Mouse (Mus musculus) hindbrain, embryonic 10.5 days (tissue): ENCODE data around the gene Agtrap. TPM values are rescaled to one million over a fixed set of nuclear protein-coding genes. Genes with fewer than 3 reads are reported as not detected.

Experiments used
- DNase-seq: peaks from one replicate; pipeline ENCODE4 v3.0.0-alpha.2; 2017; ENCODE audit warnings: low spot score
- H3K27ac ChIP-seq: fragments of 300-500 bp; sonication (generic); 2 replicates; pipeline ENCODE4 v1.5.1; 2016; ENCODE audit warnings: mild to moderate bottlenecking, moderate library complexity
- H3K27me3 ChIP-seq: fragments of 300-500 bp; sonication (generic); 2 replicates; pipeline ENCODE4 v1.6.1; 2016; ENCODE audit warnings: mild to moderate bottlenecking; ENCODE audit not compliant: poor library complexity, insufficient read depth, severe bottlenecking
- H3K36me3 ChIP-seq: fragments of 300-500 bp; sonication (generic); 2 replicates; pipeline ENCODE4 v1.6.1; 2016; ENCODE audit warnings: mild to moderate bottlenecking, moderate library complexity
- H3K4me1 ChIP-seq: fragments of 300-500 bp; sonication (generic); replicated peaks from 2 replicates; pipeline ENCODE4 v1.6.1; 2016; ENCODE audit warnings: mild to moderate bottlenecking
- H3K4me3 ChIP-seq: fragments of 300-500 bp; sonication (generic); 2 replicates; pipeline ENCODE4 v1.5.1; 2016; ENCODE audit warnings: mild to moderate bottlenecking, moderate library complexity
- H3K9me3 ChIP-seq: fragments of 300-500 bp; sonication (generic); 2 replicates; pipeline ENCODE4 v1.6.1; 2016; ENCODE audit warnings: mild to moderate bottlenecking, moderate library complexity
- WGBS: fragments of 180-500 bp; shearing (Covaris S2); methylation state at CpG from one replicate; pipeline ENCODE4 v1.1.7; 2016; 5-methylcytosine and 5-hydroxymethylcytosine counted together
- polyA plus RNA-seq: library from polyadenylated mRNA; unstranded; fragments of >200 nt; fragmentation: Nextera tagmentation; extraction: Ambion mirVana; gene quantifications from 2 replicates; pipeline ENCODE4 v1.2.1, GENCODE M21; 2016

Agtrap gene
- polyA plus RNA-seq, 1 experiment from 2014 or later: 15.7 TPM

- H3K4me1 ChIP-seq: peaks cover 18% of the 10 kb centered on the region
- H3K4me3 ChIP-seq: no peak overlapping the region
- H3K27ac ChIP-seq: no peak overlapping the region; the same call in 1 of the 2 replicates
- H3K36me3 ChIP-seq: peaks cover 9% of the 10 kb centered on the region
- DNase-seq: no peak
- H3K9me3 ChIP-seq: no peaks in the 10 kb centered on the region
- H3K27me3 ChIP-seq: peaks cover 22% of the 10 kb centered on the region
- WGBS: 94% methylated on average over 2 of the region's 2 CpGs
Observed at GRCm38 (mm10) chr4:148097936-148098335, 10.1 kb upstream of the Agtrap start.

DNA sequence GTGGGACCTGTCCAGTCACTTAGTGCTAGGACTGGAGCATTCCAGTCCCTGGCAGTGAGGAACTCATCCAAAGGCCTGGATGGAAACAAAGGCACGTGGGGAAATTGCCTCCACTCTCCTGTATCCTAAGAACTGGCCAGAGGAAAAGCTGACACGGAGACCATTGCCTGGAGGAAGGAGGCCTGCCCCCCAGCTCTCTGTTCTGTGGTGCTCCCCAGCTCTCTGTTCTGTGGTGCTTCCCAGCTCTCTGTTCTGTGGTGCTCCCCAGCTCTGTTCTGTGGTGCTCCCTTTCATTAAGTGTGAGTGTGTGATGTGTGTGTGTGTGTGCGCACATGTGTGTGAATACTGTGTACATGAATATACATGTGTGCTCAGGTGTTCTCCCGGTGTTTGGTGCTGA is 7.2 kb upstream of the Agtrap start:
- DNase-seq: no peak
- H3K27me3 ChIP-seq: peaks cover 4% of the 10 kb centered on the region; the same call in 1 of the 2 replicates
- H3K9me3 ChIP-seq: no peaks in the 10 kb centered on the region
- 86% methylated on average over 4 of the region's 4 CpGs for WGBS
- no peak overlapping the region for H3K27ac ChIP-seq
- H3K36me3 ChIP-seq: no peaks in the 10 kb centered on the region
- H3K4me1 ChIP-seq: no peaks in the 10 kb centered on the region
- H3K4me3 ChIP-seq: no peak overlapping the region

- 84% methylated on average over 5 of the region's 5 CpGs for WGBS
- peaks cover 4% of the 10 kb centered on the region for H3K4me1 ChIP-seq
- H3K27me3 ChIP-seq: no peaks in the 10 kb centered on the region
- no peaks in the 10 kb centered on the region for H3K36me3 ChIP-seq
- DNase-seq: no peak
- no peak overlapping the region for H3K4me3 ChIP-seq
- no peak overlapping the region for H3K27ac ChIP-seq
- no peaks in the 10 kb centered on the region for H3K9me3 ChIP-seq
Observed at GRCm38 (mm10) chr4:148094161-148094560, 6.3 kb upstream of the Agtrap start.

DNA sequence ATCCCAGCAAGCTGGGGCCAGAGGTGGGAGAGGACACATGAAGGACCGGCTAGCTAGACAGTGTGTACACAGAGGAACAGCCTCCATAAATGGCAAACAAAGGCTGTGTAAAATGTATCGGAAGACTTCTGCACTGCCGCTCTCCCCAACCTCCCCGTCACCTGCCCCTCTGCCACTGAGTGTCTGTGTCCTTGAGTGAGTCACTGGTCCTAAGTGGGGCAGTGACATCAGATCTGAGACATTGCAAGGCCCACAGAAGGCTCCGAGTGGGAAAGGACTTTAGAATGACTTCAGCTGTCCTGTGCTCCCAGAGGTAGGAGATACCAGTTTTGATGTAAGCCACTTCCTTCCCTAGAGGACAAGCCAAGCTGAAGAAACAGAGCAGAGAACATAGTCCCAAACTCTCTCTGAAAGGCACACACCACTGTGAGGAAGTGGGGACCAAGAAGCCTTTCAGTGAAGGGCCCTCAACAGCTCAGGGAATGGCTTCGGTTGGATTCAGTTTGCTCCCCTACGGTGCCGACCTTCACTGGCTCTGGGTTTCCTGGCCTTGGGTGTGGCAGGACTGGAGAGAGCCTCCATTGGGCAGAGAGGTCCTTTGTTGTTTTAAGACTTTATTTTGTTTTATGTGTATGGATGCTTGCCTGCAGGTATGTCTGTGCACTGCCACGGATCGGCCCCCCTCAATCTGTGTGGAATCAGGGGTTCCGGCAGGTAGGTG is 4.9 kb upstream of the Agtrap start:
- no peak for DNase-seq
- Histone ChIP-seq H3K9me3 (no peaks in the 10 kb centered on the region), H3K36me3 (no peaks in the 10 kb centered on the region), H3K27ac (no peak overlapping the region), H3K4me1 (peaks cover 18% of the 10 kb centered on the region), H3K4me3 (no peak overlapping the region), H3K27me3 (no peaks in the 10 kb centered on the region)
- WGBS: 89% methylated on average over 11 of the region's 11 CpGs

- Histone ChIP-seq H3K27me3 (peaks cover 4% of the 10 kb centered on the region; the same call in 1 of the 2 replicates), H3K36me3 (no peaks in the 10 kb centered on the region), H3K4me1 (peaks cover 33% of the 10 kb centered on the region), H3K27ac (no peak overlapping the region), H3K9me3 (no peaks in the 10 kb centered on the region), H3K4me3 (no peak overlapping the region)
- 93% methylated on average over 1 of the region's 1 CpGs for WGBS
- DNase-seq: no peak
Observed at GRCm38 (mm10) chr4:148091181-148091580, 3.4 kb upstream of the Agtrap start.

DNA sequence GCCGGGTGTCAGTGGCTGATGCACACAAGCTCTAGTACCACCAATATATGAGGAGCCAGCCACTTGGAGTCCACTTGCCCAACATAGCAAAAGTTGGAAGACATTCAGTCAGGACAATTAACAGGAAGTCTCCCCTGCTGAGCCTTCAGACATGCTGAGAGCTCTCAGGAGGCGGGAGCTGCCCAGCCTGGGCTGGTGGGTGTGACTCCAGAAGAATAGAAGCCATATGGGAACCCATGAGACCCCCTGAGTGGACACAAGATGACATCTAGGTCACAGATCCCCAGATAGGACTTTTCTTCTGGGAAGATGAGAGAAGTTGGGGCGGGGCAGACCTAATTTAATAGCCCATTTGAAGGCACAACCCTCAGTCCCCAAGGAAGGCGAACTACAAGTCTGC is 1.3 kb upstream of the Agtrap start:
- Histone ChIP-seq H3K27me3 (peaks cover 9% of the 10 kb centered on the region; the same call in 1 of the 2 replicates), H3K36me3 (no peaks in the 10 kb centered on the region), H3K27ac (peak overlapping the region; percentile 91; the same call in 1 of the 2 replicates), H3K9me3 (no peaks in the 10 kb centered on the region), H3K4me3 (no peak overlapping the region), H3K4me1 (peaks cover 51% of the 10 kb centered on the region)
- WGBS: 50% methylated on average over 4 of the region's 4 CpGs
- no peak for DNase-seq

- peaks cover 9% of the 10 kb centered on the region; the same call in 1 of the 2 replicates for H3K27me3 ChIP-seq
- H3K9me3 ChIP-seq: no peaks in the 10 kb centered on the region
- peaks cover 69% of the 10 kb centered on the region for H3K4me1 ChIP-seq
- peak overlapping the region; percentile 71 for H3K4me3 ChIP-seq
- peak overlapping the region; percentile 91 for H3K27ac ChIP-seq
- peaks cover under 1% of the 10 kb centered on the region for H3K36me3 ChIP-seq
- DNase-seq: peak; percentile 30
- WGBS: 3% methylated on average over 30 of the region's 30 CpGs
Observed at GRCm38 (mm10) chr4:148087091-148087906, 532 bp downstream of the Agtrap start.

DNA sequence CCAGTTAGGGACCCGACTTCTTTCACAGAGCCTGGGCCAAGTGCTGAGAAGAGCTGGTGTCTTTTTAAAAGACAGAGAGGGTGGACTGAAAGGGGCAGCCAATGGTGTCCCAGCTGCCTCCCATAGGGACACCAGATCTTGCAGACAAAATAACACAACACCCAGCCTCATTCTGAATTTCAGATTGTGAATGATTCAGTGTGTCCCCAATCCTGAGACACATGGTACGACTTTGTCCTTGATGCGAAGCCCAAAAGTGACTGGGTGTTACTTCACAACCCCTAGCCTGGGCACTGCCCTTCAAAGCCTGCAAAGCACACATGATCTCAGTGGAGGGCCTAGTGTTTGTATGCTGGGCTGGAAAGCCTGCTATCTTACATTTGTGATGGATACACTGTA is 1.9 kb downstream of the Agtrap start:
- peaks cover 72% of the 10 kb centered on the region for H3K4me1 ChIP-seq
- H3K4me3 ChIP-seq: 0 out of 2 replicates have a peak overlapping the region, but pooled peaks have one; percentile 9
- H3K27me3 ChIP-seq: peaks cover 9% of the 10 kb centered on the region; the same call in 1 of the 2 replicates
- WGBS: 68% methylated on average over 3 of the region's 3 CpGs
- DNase-seq: no peak
- peak overlapping the region; percentile 41; the same call in 1 of the 2 replicates for H3K27ac ChIP-seq
- peaks cover 14% of the 10 kb centered on the region for H3K36me3 ChIP-seq
- H3K9me3 ChIP-seq: no peaks in the 10 kb centered on the region

- Histone ChIP-seq H3K36me3 (peaks cover 20% of the 10 kb centered on the region), H3K27ac (peak overlapping the region; percentile 41; the same call in 1 of the 2 replicates), H3K4me1 (peaks cover 72% of the 10 kb centered on the region), H3K9me3 (no peaks in the 10 kb centered on the region), H3K27me3 (peaks cover 9% of the 10 kb centered on the region; the same call in 1 of the 2 replicates), H3K4me3 (0 out of 2 replicates have a peak overlapping the region, but pooled peaks have one; percentile 9)
- WGBS: 38% methylated on average over 10 of the region's 10 CpGs
- no peak for DNase-seq
Observed at GRCm38 (mm10) chr4:148085131-148085906, 2.5 kb downstream of the Agtrap start.

DNA sequence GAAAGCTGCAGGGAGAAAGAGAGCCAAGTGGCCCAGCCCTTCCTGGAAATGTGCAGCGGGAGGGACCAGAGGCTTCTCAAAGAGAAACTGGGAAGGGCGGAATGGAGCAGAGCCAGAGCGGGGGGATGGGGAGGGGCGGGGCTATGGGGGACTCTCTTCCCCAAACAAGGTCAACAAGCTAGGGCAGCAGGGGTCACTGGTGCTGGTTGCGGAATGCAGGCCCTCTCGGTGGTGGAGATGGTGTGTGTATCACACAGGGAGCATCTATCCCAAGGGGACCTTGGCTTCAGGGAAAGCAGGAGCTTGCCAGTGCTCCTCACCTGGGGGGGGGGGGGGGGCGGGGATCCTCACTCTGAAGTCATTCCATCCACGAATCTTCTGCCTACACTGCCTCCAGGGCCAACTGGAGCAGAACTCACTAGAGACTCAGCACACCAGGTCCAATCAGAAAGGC is 3.5 kb downstream of the Agtrap start:
- 6% methylated on average over 8 of the region's 8 CpGs for WGBS
- peaks cover 9% of the 10 kb centered on the region; the same call in 1 of the 2 replicates for H3K27me3 ChIP-seq
- peaks cover 30% of the 10 kb centered on the region for H3K36me3 ChIP-seq
- peaks cover 70% of the 10 kb centered on the region for H3K4me1 ChIP-seq
- peak overlapping the region; percentile 59; the same call in 1 of the 2 replicates for H3K27ac ChIP-seq
- DNase-seq: peak; percentile 66
- H3K9me3 ChIP-seq: no peaks in the 10 kb centered on the region
- peak overlapping the region; percentile 18; the same call in 1 of the 2 replicates for H3K4me3 ChIP-seq

DNA sequence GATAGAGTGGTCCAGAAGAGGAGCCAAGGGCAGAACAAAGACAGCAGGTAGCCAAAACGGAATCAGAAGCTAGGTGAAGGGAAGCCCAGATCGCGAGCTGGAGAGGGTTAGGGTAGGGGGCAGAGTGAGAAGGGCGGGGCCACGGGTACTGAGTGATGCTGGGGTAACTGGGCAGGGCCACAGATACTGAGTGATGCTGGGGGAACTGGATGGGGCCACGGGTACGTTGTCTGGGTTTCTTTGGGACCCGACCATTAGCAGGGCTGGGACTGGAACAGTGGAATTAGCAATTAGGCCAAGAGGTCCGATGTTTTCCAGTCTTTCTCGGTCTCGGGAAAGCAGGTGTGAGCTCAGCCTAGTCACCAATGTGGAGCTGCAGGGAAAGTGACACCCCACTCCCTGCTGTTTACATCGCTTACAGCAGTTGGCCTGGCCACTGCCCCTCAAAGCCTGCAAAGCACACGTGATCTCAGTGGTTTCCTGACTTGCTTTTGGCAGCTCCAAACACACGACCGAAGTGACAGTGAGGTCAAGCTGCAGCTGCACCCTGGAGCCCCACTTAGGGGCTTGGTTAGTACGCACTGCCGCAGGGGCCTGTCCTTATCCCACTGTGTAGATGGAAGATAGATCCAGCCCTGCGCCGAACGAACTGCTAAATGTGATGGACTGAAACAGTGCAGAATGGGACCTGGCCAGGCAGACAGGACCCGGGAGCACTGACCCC is 4.5 kb downstream of the Agtrap start:
- Histone ChIP-seq H3K9me3 (no peaks in the 10 kb centered on the region), H3K36me3 (peaks cover 34% of the 10 kb centered on the region), H3K4me3 (no peak overlapping the region), H3K27ac (0 out of 2 replicates have a peak overlapping the region, but pooled peaks have one; percentile 59), H3K27me3 (peaks cover 9% of the 10 kb centered on the region; the same call in 1 of the 2 replicates), H3K4me1 (peaks cover 60% of the 10 kb centered on the region)
- 59% methylated on average over 21 of the region's 21 CpGs for WGBS
- no peak for DNase-seq
